Mouse (Mus musculus): ENCODE data around the gene Tpcn1. TPM values are rescaled to one million over a fixed set of nuclear protein-coding genes. Genes with fewer than 3 reads are reported as not detected.

The Tpcn1 gene
- polyA plus RNA-seq, 1 experiment from 2014 or later: 15.6 TPM

GRCm38 (mm10) chr5:120563914-120564311 is 24.6 kb downstream of the Tpcn1 start:
- no peak overlapping the region for H3K4me3 ChIP-seq (replicated peaks)
- H3K4me1 ChIP-seq (replicated peaks): peaks cover 78% of the 10 kb centered on the region
- H3K9me3 ChIP-seq: no peaks in the 10 kb centered on the region
- WGBS: 63% methylated on average over 3 of the region's 4 CpGs
- H3K27me3 ChIP-seq: no peaks in the 10 kb centered on the region
- no peak overlapping the region for H3K27ac ChIP-seq
- ATAC-seq: no peak
- no peak overlapping the region for H3K9ac ChIP-seq (replicated peaks)
- no peak overlapping the region for H3K4me2 ChIP-seq (replicated peaks)
- no peaks in the 10 kb centered on the region for H3K36me3 ChIP-seq

- Histone ChIP-seq H3K4me3 (replicated peaks) (no peak overlapping the region), H3K4me1 (replicated peaks) (peaks cover 78% of the 10 kb centered on the region), H3K4me2 (replicated peaks) (no peak overlapping the region), H3K9me3 (no peaks in the 10 kb centered on the region), H3K9ac (replicated peaks) (no peak overlapping the region), H3K27me3 (no peaks in the 10 kb centered on the region), H3K36me3 (no peaks in the 10 kb centered on the region), H3K27ac (peak overlapping the region; percentile 59; the same call in 1 of the 2 replicates)
- no peak for ATAC-seq
- 61% methylated on average over 28 of the region's 28 CpGs for WGBS
Measured at GRCm38 (mm10) chr5:120562956-120563913, 25.2 kb downstream of the Tpcn1 start.

GRCm38 (mm10) chr5:120560616-120561311 is 27.7 kb downstream of the Tpcn1 start:
- Histone ChIP-seq H3K36me3 (peaks cover 7% of the 10 kb centered on the region), H3K9ac (replicated peaks) (no peak overlapping the region), H3K4me1 (replicated peaks) (peaks cover 53% of the 10 kb centered on the region), H3K27ac (peak overlapping the region; percentile 54), H3K27me3 (no peaks in the 10 kb centered on the region), H3K9me3 (no peaks in the 10 kb centered on the region), H3K4me3 (replicated peaks) (no peak overlapping the region), H3K4me2 (replicated peaks) (0 out of 2 replicates have a peak overlapping the region, but pooled peaks have one; percentile 1)
- 15% methylated on average over 16 of the region's 16 CpGs for WGBS
- peak; percentile 29; the same call in 1 of the 2 replicates for ATAC-seq

GRCm38 (mm10) chr5:120560129-120560615 is 28.3 kb downstream of the Tpcn1 start:
- no peak for ATAC-seq
- Histone ChIP-seq H3K27me3 (no peaks in the 10 kb centered on the region), H3K4me1 (replicated peaks) (peaks cover 47% of the 10 kb centered on the region), H3K4me2 (replicated peaks) (0 out of 2 replicates have a peak overlapping the region, but pooled peaks have one; percentile 1), H3K36me3 (peaks cover 11% of the 10 kb centered on the region), H3K9me3 (no peaks in the 10 kb centered on the region), H3K9ac (replicated peaks) (no peak overlapping the region), H3K4me3 (replicated peaks) (no peak overlapping the region), H3K27ac (peak overlapping the region; percentile 54; the same call in 1 of the 2 replicates)
- 65% methylated on average over 9 of the region's 9 CpGs for WGBS

GRCm38 (mm10) chr5:120558762-120559161 is 29.7 kb downstream of the Tpcn1 start:
- H3K9me3 ChIP-seq: no peaks in the 10 kb centered on the region
- WGBS: 78% methylated on average over 14 of the region's 14 CpGs
- H3K9ac ChIP-seq (replicated peaks): 0 out of 2 replicates have a peak overlapping the region, but pooled peaks have one; percentile 28
- ATAC-seq: no peak
- H3K36me3 ChIP-seq: peaks cover 22% of the 10 kb centered on the region
- no peaks in the 10 kb centered on the region for H3K27me3 ChIP-seq
- peaks cover 35% of the 10 kb centered on the region for H3K4me1 ChIP-seq (replicated peaks)
- no peak overlapping the region for H3K4me3 ChIP-seq (replicated peaks)
- H3K27ac ChIP-seq: no peak overlapping the region
- no peak overlapping the region for H3K4me2 ChIP-seq (replicated peaks)

GRCm38 (mm10) chr5:120558041-120558440 is 30.4 kb downstream of the Tpcn1 start:
- no peak overlapping the region for H3K4me3 ChIP-seq (replicated peaks)
- H3K9me3 ChIP-seq: no peaks in the 10 kb centered on the region
- peaks cover 30% of the 10 kb centered on the region for H3K36me3 ChIP-seq
- no peaks in the 10 kb centered on the region for H3K27me3 ChIP-seq
- no peak overlapping the region for H3K27ac ChIP-seq
- H3K4me2 ChIP-seq (replicated peaks): no peak overlapping the region
- no peak overlapping the region for H3K9ac ChIP-seq (replicated peaks)
- no peak for ATAC-seq
- WGBS: 71% methylated on average over 8 of the region's 8 CpGs
- H3K4me1 ChIP-seq (replicated peaks): peaks cover 30% of the 10 kb centered on the region

GRCm38 (mm10) chr5:120555871-120556270 is 32.6 kb downstream of the Tpcn1 start:
- H3K9me3 ChIP-seq: no peaks in the 10 kb centered on the region
- peaks cover 41% of the 10 kb centered on the region for H3K36me3 ChIP-seq
- no peak overlapping the region for H3K4me3 ChIP-seq (replicated peaks)
- peaks cover 22% of the 10 kb centered on the region for H3K4me1 ChIP-seq (replicated peaks)
- WGBS: 87% methylated on average over 24 of the region's 24 CpGs
- no peak overlapping the region for H3K4me2 ChIP-seq (replicated peaks)
- H3K9ac ChIP-seq (replicated peaks): no peak overlapping the region
- no peaks in the 10 kb centered on the region for H3K27me3 ChIP-seq
- no peak for ATAC-seq
- H3K27ac ChIP-seq: no peak overlapping the region

- Histone ChIP-seq H3K9me3 (no peaks in the 10 kb centered on the region), H3K4me3 (replicated peaks) (no peak overlapping the region), H3K4me1 (replicated peaks) (no peaks in the 10 kb centered on the region), H3K4me2 (replicated peaks) (no peak overlapping the region), H3K9ac (replicated peaks) (no peak overlapping the region), H3K36me3 (peaks cover 36% of the 10 kb centered on the region), H3K27ac (no peak overlapping the region), H3K27me3 (no peaks in the 10 kb centered on the region)
- no peak for ATAC-seq
- 96% methylated on average over 4 of the region's 5 CpGs for WGBS
Measured at GRCm38 (mm10) chr5:120550673-120551072, 37.8 kb downstream of the Tpcn1 start.

GRCm38 (mm10) chr5:120550137-120550536 is 38.3 kb downstream of the Tpcn1 start:
- no peaks in the 10 kb centered on the region for H3K4me1 ChIP-seq (replicated peaks)
- H3K4me2 ChIP-seq (replicated peaks): no peak overlapping the region
- H3K9ac ChIP-seq (replicated peaks): no peak overlapping the region
- H3K36me3 ChIP-seq: peaks cover 32% of the 10 kb centered on the region
- no peak for ATAC-seq
- 92% methylated on average over 5 of the region's 5 CpGs for WGBS
- H3K27me3 ChIP-seq: no peaks in the 10 kb centered on the region
- no peak overlapping the region for H3K27ac ChIP-seq
- no peaks in the 10 kb centered on the region for H3K9me3 ChIP-seq
- no peak overlapping the region for H3K4me3 ChIP-seq (replicated peaks)

GRCm38 (mm10) chr5:120548236-120548850 is 40.1 kb downstream of the Tpcn1 start:
- Histone ChIP-seq H3K27ac (no peak overlapping the region), H3K4me1 (replicated peaks) (no peaks in the 10 kb centered on the region), H3K27me3 (no peaks in the 10 kb centered on the region), H3K36me3 (peaks cover 27% of the 10 kb centered on the region), H3K9me3 (no peaks in the 10 kb centered on the region), H3K4me2 (replicated peaks) (no peak overlapping the region), H3K9ac (replicated peaks) (no peak overlapping the region), H3K4me3 (replicated peaks) (no peak overlapping the region)
- no peak for ATAC-seq
- WGBS: 82% methylated on average over 11 of the region's 11 CpGs

GRCm38 (mm10) chr5:120536632-120537031 is 51.8 kb downstream of the Tpcn1 start:
- H3K4me1 ChIP-seq (replicated peaks): peaks cover 34% of the 10 kb centered on the region
- no peaks in the 10 kb centered on the region for H3K27me3 ChIP-seq
- peaks cover 34% of the 10 kb centered on the region for H3K36me3 ChIP-seq
- ATAC-seq: no peak
- no peak overlapping the region for H3K4me2 ChIP-seq (replicated peaks)
- 59% methylated on average over 5 of the region's 5 CpGs for WGBS
- no peaks in the 10 kb centered on the region for H3K9me3 ChIP-seq
- no peak overlapping the region for H3K27ac ChIP-seq
- H3K4me3 ChIP-seq (replicated peaks): no peak overlapping the region
- H3K9ac ChIP-seq (replicated peaks): no peak overlapping the region
